ENCODE assay signal across 8 mouse cellular contexts in genomic region chr4:41136454-41136805, GRCm38 (mm10). TPM values are rescaled to one million over a fixed set of nuclear protein-coding genes. Genes with fewer than 3 reads are reported as not detected.
DNase-seq lines count a peak whose midpoint lies in the region; ATAC-seq and TF ChIP-seq lines count a peak whose summit lies in the region.

No protein-coding gene starts in this region.

- intact Hi-C loops in left cerebral cortex, postnatal 14 days (cut with DNase I): loop anchor here (10.0 kb wide), 1 partner anchor 138 kb away; the partner anchor contains the start of gene Ubap2

- H3K36me3 ChIP-seq in forebrain, embryonic 15.5 days: peaks cover 14% of the 10 kb centered on the region; the same call in 1 of the 2 replicates
- peaks cover 16% of the 10 kb centered on the region; the same call in 1 of the 2 replicates for H3K36me3 ChIP-seq in hindbrain, embryonic 14.5 days (replicated peaks; ENCODE audit: control insufficient read depth, insufficient read depth)
- peaks cover 18% of the 10 kb centered on the region for H3K36me3 ChIP-seq in liver, embryonic 14.5 days (replicated peaks; ENCODE audit: control insufficient read depth, insufficient read depth, low read depth)

- peak; percentile 57 for DNase-seq in embryo, embryonic 10 days (ENCODE audit: low spot score)
- DNase-seq in embryo, embryonic 9.5 days (ENCODE audit: extremely low spot score): no peak
- peak; percentile 52 to 62 for DNase-seq in adrenal gland, postnatal 36 days
- DNase-seq in hindbrain, embryonic 14.5 days (ENCODE audit: low spot score): no peak
- peak in 1 of 3 experiments; percentile 44 for DNase-seq in liver, embryonic 14.5 days (ENCODE audit: low read depth in 3 of 3, low spot score in 3 of 3)
- peak; percentile 64 for DNase-seq in ovary, adult 18-20 months (ENCODE audit: low spot score)
- DNase-seq in left cerebral cortex, postnatal 14 days (ENCODE audit: low spot score in 2 of 2): no peak

- H3K27me3 ChIP-seq in forebrain, embryonic 15.5 days: no peaks in the 10 kb centered on the region
- H3K27me3 ChIP-seq in hindbrain, embryonic 14.5 days (ENCODE audit: control insufficient read depth, insufficient read depth, low read length): no peaks in the 10 kb centered on the region
- peaks cover 2% of the 10 kb centered on the region; the same call in 1 of the 2 replicates for H3K27me3 ChIP-seq in liver, embryonic 14.5 days (ENCODE audit: control insufficient read depth, insufficient read depth, low read length)

- 0% methylated on average over 4 of the region's 4 CpGs for WGBS in forebrain, embryonic 15.5 days
- 0% methylated on average over 4 of the region's 4 CpGs for WGBS in hindbrain, embryonic 14.5 days
- 0% methylated on average over 4 of the region's 4 CpGs for WGBS in liver, embryonic 14.5 days (ENCODE audit: insufficient replicate concordance)

- ATAC-seq in forebrain, embryonic 15.5 days (replicated peaks): peak; percentile 27
- 0 out of 2 replicates have a peak, but pooled peaks have one; percentile 2 for ATAC-seq in hindbrain, embryonic 14.5 days (ENCODE audit: low FRiP score)
- ATAC-seq in liver, embryonic 14.5 days (ENCODE audit: insufficient read depth): peak; percentile 7; the same call in 1 of the 2 replicates

- H3K9ac ChIP-seq in forebrain, embryonic 15.5 days (replicated peaks): peak overlapping the region; percentile 99
- peak overlapping the region; percentile 96 for H3K9ac ChIP-seq in hindbrain, embryonic 14.5 days
- H3K9ac ChIP-seq in liver, embryonic 14.5 days (replicated peaks): peak overlapping the region; percentile 98

- peak overlapping the region; percentile 56 for H3K4me2 ChIP-seq in forebrain, embryonic 15.5 days (replicated peaks)
- peak overlapping the region; percentile 74 for H3K4me2 ChIP-seq in hindbrain, embryonic 14.5 days (replicated peaks)
- peak overlapping the region; percentile 91 for H3K4me2 ChIP-seq in liver, embryonic 14.5 days (ENCODE audit: low read depth)

- TF ChIP-seq EP300 in liver, embryonic 14.5 days (IDR thresholded peaks at IDR 0.05; ENCODE audit: low read depth): no peak

- H3K4me1 ChIP-seq in forebrain, embryonic 15.5 days: peaks cover 30% of the 10 kb centered on the region
- H3K4me1 ChIP-seq in hindbrain, embryonic 14.5 days (replicated peaks; ENCODE audit: control insufficient read depth, insufficient read depth, low read length): peaks cover 19% of the 10 kb centered on the region; the same call in 1 of the 2 replicates
- H3K4me1 ChIP-seq in liver, embryonic 14.5 days (replicated peaks; ENCODE audit: control insufficient read depth in 2 of 2, insufficient read depth in 2 of 2, low read length in 1 of 2): peaks cover 27 to 28% of the 10 kb centered on the region in 2 experiments

- peak overlapping the region; percentile 83 for H3K4me3 ChIP-seq in forebrain, embryonic 15.5 days
- peak overlapping the region; percentile 86 for H3K4me3 ChIP-seq in hindbrain, embryonic 14.5 days (replicated peaks; ENCODE audit: low read length)
- peak overlapping the region; percentile 96 to 97 for H3K4me3 ChIP-seq in liver, embryonic 14.5 days (ENCODE audit: insufficient read depth in 1 of 2, low read depth in 2 of 2, low read length in 2 of 2)

- no peak for TF ChIP-seq CTCF in liver, embryonic 14.5 days (IDR thresholded peaks at IDR 0.05; ENCODE audit: low read depth)

- peak overlapping the region; percentile 98 for H3K27ac ChIP-seq in forebrain, embryonic 15.5 days (replicated peaks)
- peak overlapping the region; percentile 98 for H3K27ac ChIP-seq in hindbrain, embryonic 14.5 days
- H3K27ac ChIP-seq in liver, embryonic 14.5 days: peak overlapping the region; percentile 97

- no peaks in the 10 kb centered on the region for H3K9me3 ChIP-seq in forebrain, embryonic 15.5 days
- no peaks in the 10 kb centered on the region for H3K9me3 ChIP-seq in hindbrain, embryonic 14.5 days (ENCODE audit: control insufficient read depth, low read length)
- no peaks in the 10 kb centered on the region for H3K9me3 ChIP-seq in liver, embryonic 14.5 days (ENCODE audit: control insufficient read depth, low read length)

RNA-seq across cellular contexts. Expression of gene Ube2r2, which starts 0.9 kb away (rescaled TPM):
- 100 to 1,000 TPM; 103 to 115 TPM for total RNA-seq in adrenal gland, postnatal 36 days (2021)
- polyA plus RNA-seq in forebrain, embryonic 15.5 days (2015; fragmentation: Nextera tagmentation; extraction: Ambion mirVana): 62.0 and 67.1 TPM in 2 replicates
- 68.5 and 68.7 TPM in 2 replicates for polyA plus RNA-seq in hindbrain, embryonic 14.5 days (2014; fragmentation: Nextera tagmentation; extraction: Ambion mirVana)
- 14.7 and 44.4 TPM in 2 replicates for polyA plus RNA-seq in liver, embryonic 14.5 days (2012; rRNA removed)
- 31.9 and 38.4 TPM in 2 replicates for polyA plus RNA-seq in liver, embryonic 14.5 days (2014; fragmentation: Nextera tagmentation; extraction: Ambion mirVana)
- total RNA-seq in left cerebral cortex, postnatal 14 days (2021): 10 to 100 TPM; 87.8 to 89.0 TPM

RNA-seq across cellular contexts. Expression of gene Nol6, which starts 12.2 kb away (rescaled TPM):
- total RNA-seq in adrenal gland, postnatal 36 days (2021): 10 to 100 TPM; 58.0 to 61.8 TPM
- polyA plus RNA-seq in forebrain, embryonic 15.5 days (2015; fragmentation: Nextera tagmentation; extraction: Ambion mirVana): 35.3 and 36.2 TPM in 2 replicates
- 38.4 and 41.5 TPM in 2 replicates for polyA plus RNA-seq in hindbrain, embryonic 14.5 days (2014; fragmentation: Nextera tagmentation; extraction: Ambion mirVana)
- 9.4 and 9.5 TPM in 2 replicates for polyA plus RNA-seq in liver, embryonic 14.5 days (2012; rRNA removed)
- polyA plus RNA-seq in liver, embryonic 14.5 days (2014; fragmentation: Nextera tagmentation; extraction: Ambion mirVana): 8.5 and 10.2 TPM in 2 replicates
- total RNA-seq in left cerebral cortex, postnatal 14 days (2021): 10 to 100 TPM; 82.7 to 84.0 TPM

RNA-seq across cellular contexts. Expression of gene Aqp3, which starts 38.4 kb away (rescaled TPM):
- total RNA-seq in adrenal gland, postnatal 36 days (2021): under 1 TPM in 1 of 2 experiments, not detected in 1; 0.23 TPM
- 0.51 TPM in 1 of 2 replicates, not detected in the other for polyA plus RNA-seq in forebrain, embryonic 15.5 days (2015; fragmentation: Nextera tagmentation; extraction: Ambion mirVana)
- 0.17 TPM in 1 of 2 replicates, not detected in the other for polyA plus RNA-seq in hindbrain, embryonic 14.5 days (2014; fragmentation: Nextera tagmentation; extraction: Ambion mirVana)
- 15.6 and 18.3 TPM in 2 replicates for polyA plus RNA-seq in liver, embryonic 14.5 days (2012; rRNA removed)
- polyA plus RNA-seq in liver, embryonic 14.5 days (2014; fragmentation: Nextera tagmentation; extraction: Ambion mirVana): 5.8 and 8.7 TPM in 2 replicates
- not detected for total RNA-seq in left cerebral cortex, postnatal 14 days (2021)

Comparison
In these comparisons a context has a peak if more than half of its experiments do, and no peak if none do; other contexts are left out.
1. DNase-seq: peak in embryo, embryonic 10 days (single experiment), adrenal gland, postnatal 36 days (2 of 2) and ovary, adult 18-20 months (single experiment); none in embryo, embryonic 9.5 days (single experiment), hindbrain, embryonic 14.5 days (single experiment) and left cerebral cortex, postnatal 14 days (0 of 2).
2. Peak in every context shown above with its lines, with median percentiles within 50 percentile points of each other: ATAC-seq, H3K27ac ChIP-seq, H3K4me2 ChIP-seq, H3K4me3 ChIP-seq and H3K9ac ChIP-seq.